Mouse (Mus musculus): ENCODE data around the gene Lasp1. TPM values are rescaled to one million over a fixed set of nuclear protein-coding genes. Genes with fewer than 3 reads are reported as not detected.
A peak's percentile ranks its signal among the peaks of the same experiment; 100 is the strongest.

Lasp1 gene
- 77.6 and 94.6 TPM in 2 replicates for polyA plus RNA-seq (2014; fragmentation: Nextera tagmentation; extraction: Ambion mirVana)

- H3K4me2 ChIP-seq (ENCODE audit: low read length), result peak within 1 kb of the TSS; percentile 88
- H3K36me3 ChIP-seq (ENCODE audit: control insufficient read depth, insufficient read depth, low read length), result no peaks in the 10 kb centered on the region
- H3K4me1 ChIP-seq (ENCODE audit: control insufficient read depth, insufficient read depth, low read length), result peaks cover 18% of the 10 kb centered on the region
- H3K4me3 ChIP-seq (ENCODE audit: low read depth, low read length), result peak within 1 kb of the TSS; percentile 98
- peak within 1 kb of the TSS; percentile 96 for H3K9ac ChIP-seq (ENCODE audit: low read length)
- ATAC-seq, result peak; percentile 68
- WGBS, result under 1% methylated on average over 11 of the region's 11 CpGs
- H3K27me3 ChIP-seq (replicated peaks; ENCODE audit: control insufficient read depth, insufficient read depth, low read length), result no peaks in the 10 kb centered on the region
- H3K27ac ChIP-seq (ENCODE audit: low read depth, low read length), result peak within 1 kb of the TSS; percentile 95
- peak; percentile 88 for DNase-seq (ENCODE audit: low spot score)
- no peaks in the 10 kb centered on the region for H3K9me3 ChIP-seq (replicated peaks; ENCODE audit: control insufficient read depth, low read length)
Observed at GRCm38 (mm10) chr11:97798782-97799145, at the start of gene Lasp1. TSS of gene Lasp1 (plus strand) at chr11:97799000.

DNA sequence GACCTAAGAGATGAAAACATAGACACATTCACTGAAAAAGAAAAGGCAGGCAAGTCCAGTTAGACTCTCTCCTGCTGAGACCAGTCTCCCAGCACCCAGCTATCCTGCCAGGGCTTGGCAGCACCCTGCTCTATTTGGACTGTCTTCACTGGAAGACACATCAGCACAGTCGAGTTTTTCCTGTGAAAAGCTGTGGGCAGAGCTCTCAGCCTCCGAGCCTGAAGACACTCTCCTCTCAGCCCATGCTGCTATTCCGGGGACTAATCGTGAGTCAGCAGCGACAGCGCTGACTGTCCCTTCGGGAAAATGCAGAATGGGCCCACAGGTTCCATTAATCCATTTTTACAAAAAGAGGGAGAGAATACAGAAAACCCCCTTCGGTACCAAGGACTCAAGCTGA, 45.5 kb upstream of the Lasp1 start:
- Histone ChIP-seq H3K9me3 (replicated peaks; ENCODE audit: control insufficient read depth, low read length) (no peaks in the 10 kb centered on the region), H3K4me2 (ENCODE audit: low read length) (no peak overlapping the region), H3K9ac (ENCODE audit: low read length) (no peak overlapping the region), H3K4me1 (ENCODE audit: control insufficient read depth, insufficient read depth, low read length) (no peaks in the 10 kb centered on the region), H3K4me3 (ENCODE audit: low read depth, low read length) (no peak overlapping the region), H3K27ac (ENCODE audit: low read depth, low read length) (no peak overlapping the region), H3K36me3 (ENCODE audit: control insufficient read depth, insufficient read depth, low read length) (peaks cover 87% of the 10 kb centered on the region), H3K27me3 (replicated peaks; ENCODE audit: control insufficient read depth, insufficient read depth, low read length) (no peaks in the 10 kb centered on the region)
- WGBS, result 96% methylated on average over 8 of the region's 8 CpGs
- ATAC-seq (no peak), DNase-seq (ENCODE audit: low spot score) (no peak)

DNA sequence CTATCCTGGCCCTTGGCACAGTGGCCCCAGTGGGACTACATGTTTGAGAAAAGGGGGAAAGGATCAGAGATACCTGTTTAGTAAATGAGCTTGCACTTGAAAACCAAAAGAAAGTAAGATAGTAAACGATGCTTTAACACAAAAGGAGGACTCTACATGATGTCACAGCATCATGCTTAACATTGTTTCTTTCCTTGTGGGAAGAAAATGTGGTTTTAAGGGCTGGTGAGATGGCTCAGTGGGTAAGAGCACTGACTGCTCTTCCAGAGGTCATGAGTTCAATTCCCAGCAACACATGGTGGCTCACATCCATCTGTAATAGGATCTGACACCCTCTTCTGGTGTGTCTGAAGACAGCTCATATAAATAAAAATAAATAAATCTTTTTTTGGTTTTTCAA, 40.7 kb upstream of the Lasp1 start:
- Histone ChIP-seq H3K9me3 (replicated peaks; ENCODE audit: control insufficient read depth, low read length) (no peaks in the 10 kb centered on the region), H3K27me3 (replicated peaks; ENCODE audit: control insufficient read depth, insufficient read depth, low read length) (no peaks in the 10 kb centered on the region), H3K4me1 (ENCODE audit: control insufficient read depth, insufficient read depth, low read length) (no peaks in the 10 kb centered on the region), H3K9ac (ENCODE audit: low read length) (no peak overlapping the region), H3K36me3 (ENCODE audit: control insufficient read depth, insufficient read depth, low read length) (peaks cover 82% of the 10 kb centered on the region), H3K4me3 (ENCODE audit: low read depth, low read length) (no peak overlapping the region), H3K4me2 (ENCODE audit: low read length) (no peak overlapping the region), H3K27ac (ENCODE audit: low read depth, low read length) (no peak overlapping the region)
- WGBS, result 95% methylated on average over 1 of the region's 1 CpGs
- DNase-seq (ENCODE audit: low spot score) (no peak), ATAC-seq (no peak)

DNA sequence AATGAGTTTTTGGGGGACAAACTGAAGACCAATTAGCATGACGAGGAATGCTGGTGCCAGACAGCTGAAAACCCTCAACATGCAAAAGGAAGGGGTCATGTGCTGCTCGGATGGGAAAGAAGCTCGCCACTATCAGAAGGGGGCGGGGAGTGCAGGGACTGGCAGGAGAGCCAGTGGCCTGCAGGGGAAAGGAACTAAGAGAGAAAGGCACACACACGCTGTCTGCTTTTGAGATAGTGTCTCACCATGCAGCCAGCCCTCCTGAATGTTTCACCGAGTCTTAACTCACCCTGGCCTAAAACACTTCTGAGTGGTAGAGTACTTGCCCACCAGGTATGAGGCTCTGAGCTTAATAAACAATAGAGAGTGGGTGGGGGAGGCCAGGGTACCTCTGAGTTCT, 39.9 kb upstream of the Lasp1 start:
- Histone ChIP-seq H3K27me3 (replicated peaks; ENCODE audit: control insufficient read depth, insufficient read depth, low read length) (no peaks in the 10 kb centered on the region), H3K36me3 (ENCODE audit: control insufficient read depth, insufficient read depth, low read length) (peaks cover 78% of the 10 kb centered on the region), H3K9me3 (replicated peaks; ENCODE audit: control insufficient read depth, low read length) (no peaks in the 10 kb centered on the region), H3K4me1 (ENCODE audit: control insufficient read depth, insufficient read depth, low read length) (no peaks in the 10 kb centered on the region), H3K4me2 (ENCODE audit: low read length) (no peak overlapping the region), H3K4me3 (ENCODE audit: low read depth, low read length) (no peak overlapping the region), H3K9ac (ENCODE audit: low read length) (no peak overlapping the region), H3K27ac (ENCODE audit: low read depth, low read length) (no peak overlapping the region)
- ATAC-seq (no peak), DNase-seq (ENCODE audit: low spot score) (no peak)
- 82% methylated on average over 6 of the region's 6 CpGs for WGBS

DNA sequence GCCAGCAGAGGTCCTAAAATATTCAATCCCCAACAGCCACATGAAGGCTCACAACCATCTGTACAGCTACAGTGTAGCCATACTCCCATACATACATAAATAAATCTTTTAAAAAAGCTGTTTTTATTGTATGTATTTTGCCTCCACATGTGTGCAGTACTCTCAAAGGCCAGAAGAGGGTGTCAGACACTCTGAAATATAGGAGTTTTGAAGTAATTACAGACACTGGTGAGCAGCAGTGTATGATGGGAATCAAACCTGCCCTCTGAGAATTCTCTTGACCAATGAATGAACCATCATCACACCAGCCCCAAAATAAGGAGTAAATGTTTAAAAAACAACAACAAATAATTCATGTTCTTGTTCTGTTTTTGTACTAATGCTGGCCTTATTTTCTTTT, 37.2 kb upstream of the Lasp1 start:
- Histone ChIP-seq H3K9ac (ENCODE audit: low read length) (no peak overlapping the region), H3K9me3 (replicated peaks; ENCODE audit: control insufficient read depth, low read length) (no peaks in the 10 kb centered on the region), H3K27ac (ENCODE audit: low read depth, low read length) (no peak overlapping the region), H3K4me2 (ENCODE audit: low read length) (no peak overlapping the region), H3K4me3 (ENCODE audit: low read depth, low read length) (no peak overlapping the region), H3K4me1 (ENCODE audit: control insufficient read depth, insufficient read depth, low read length) (peaks cover 9% of the 10 kb centered on the region), H3K36me3 (ENCODE audit: control insufficient read depth, insufficient read depth, low read length) (peaks cover 59% of the 10 kb centered on the region), H3K27me3 (replicated peaks; ENCODE audit: control insufficient read depth, insufficient read depth, low read length) (no peaks in the 10 kb centered on the region)
- DNase-seq (ENCODE audit: low spot score) (no peak), ATAC-seq (no peak)

DNA sequence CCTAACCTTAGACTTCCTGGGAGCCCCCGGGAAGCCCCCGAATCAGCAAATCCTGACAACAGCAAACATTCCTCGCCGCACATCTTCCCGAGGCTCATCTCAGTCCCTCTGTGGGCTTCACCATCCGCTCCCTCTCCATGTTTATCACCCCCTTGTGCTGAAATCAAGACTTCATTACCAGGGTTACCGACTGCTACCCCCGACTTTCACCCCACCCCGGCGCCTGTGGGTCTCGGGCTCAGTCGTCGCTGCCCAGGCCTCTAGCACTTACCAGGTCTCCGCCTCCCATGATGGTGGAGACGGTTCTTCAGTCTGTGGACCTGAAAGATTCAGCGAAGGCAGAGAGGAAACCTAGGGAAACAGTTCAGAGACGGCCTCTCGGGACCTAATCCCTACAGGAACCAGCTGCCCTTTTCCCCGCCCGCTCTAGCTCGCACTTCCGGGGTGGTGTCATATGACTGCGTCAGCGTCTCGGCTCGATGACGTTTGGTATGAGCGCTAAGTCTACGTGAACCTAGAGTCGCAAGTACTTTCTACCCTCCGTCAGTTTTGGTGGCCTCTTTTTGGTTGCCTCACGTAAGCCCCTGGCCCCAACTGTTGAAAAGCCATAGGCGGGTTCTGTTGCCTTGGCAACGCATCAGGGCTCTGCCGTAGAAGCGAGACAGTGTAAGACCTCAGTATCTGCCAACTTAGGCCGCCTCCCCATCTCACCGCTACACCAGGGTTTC, 32.5 kb upstream of the Lasp1 start, which contains the start of gene Cwc25:
Gene Cwc25 (minus strand): TSS at position 403 of the 728 bp plus-strand sequence.
- peak within 1 kb of the TSS; percentile 84 for H3K9ac ChIP-seq (ENCODE audit: low read length)
- H3K27me3 ChIP-seq (replicated peaks; ENCODE audit: control insufficient read depth, insufficient read depth, low read length), result no peaks in the 10 kb centered on the region
- peak; percentile 98 for DNase-seq (ENCODE audit: low spot score)
- H3K4me2 ChIP-seq (ENCODE audit: low read length), result peak within 1 kb of the TSS; percentile 84
- peaks cover 9% of the 10 kb centered on the region for H3K4me1 ChIP-seq (ENCODE audit: control insufficient read depth, insufficient read depth, low read length)
- H3K4me3 ChIP-seq (ENCODE audit: low read depth, low read length), result peak within 1 kb of the TSS; percentile 61
- H3K27ac ChIP-seq (ENCODE audit: low read depth, low read length), result peak within 1 kb of the TSS; percentile 88
- no peaks in the 10 kb centered on the region for H3K9me3 ChIP-seq (replicated peaks; ENCODE audit: control insufficient read depth, low read length)
- WGBS, result 1% methylated on average over 38 of the region's 38 CpGs
- ATAC-seq, result peak; percentile 96
- H3K36me3 ChIP-seq (ENCODE audit: control insufficient read depth, insufficient read depth, low read length), result peaks cover 26% of the 10 kb centered on the region

DNA sequence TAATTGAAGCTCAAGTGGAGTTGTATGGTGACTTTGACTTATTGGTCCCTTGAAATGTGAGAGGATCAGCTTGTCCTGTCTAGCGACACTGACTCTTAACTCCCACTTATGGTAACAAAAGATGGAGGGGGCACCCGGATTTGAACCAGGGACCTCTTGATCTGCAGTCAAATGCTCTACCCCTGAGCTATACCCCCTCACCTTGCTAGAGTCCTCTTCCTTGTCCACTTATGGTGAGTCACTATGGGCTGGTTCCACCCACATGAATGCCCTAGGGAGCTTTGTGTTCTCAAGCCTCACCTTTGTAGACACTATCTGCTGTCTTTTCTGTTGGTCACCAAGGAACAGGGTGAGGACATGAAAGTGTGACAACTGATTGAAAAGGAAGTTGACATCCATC, 29.1 kb upstream of the Lasp1 start:
- no peaks in the 10 kb centered on the region for H3K27me3 ChIP-seq (replicated peaks; ENCODE audit: control insufficient read depth, insufficient read depth, low read length)
- no peak for DNase-seq (ENCODE audit: low spot score)
- H3K9me3 ChIP-seq (replicated peaks; ENCODE audit: control insufficient read depth, low read length), result no peaks in the 10 kb centered on the region
- no peak overlapping the region for H3K4me3 ChIP-seq (ENCODE audit: low read depth, low read length)
- H3K4me2 ChIP-seq (ENCODE audit: low read length), result no peak overlapping the region
- WGBS, result 36% methylated on average over 2 of the region's 2 CpGs
- ATAC-seq, result no peak
- H3K4me1 ChIP-seq (ENCODE audit: control insufficient read depth, insufficient read depth, low read length), result peaks cover 9% of the 10 kb centered on the region
- no peak overlapping the region for H3K9ac ChIP-seq (ENCODE audit: low read length)
- H3K36me3 ChIP-seq (ENCODE audit: control insufficient read depth, insufficient read depth, low read length), result peaks cover 2% of the 10 kb centered on the region; the same call in 1 of the 2 replicates
- no peak overlapping the region for H3K27ac ChIP-seq (ENCODE audit: low read depth, low read length)

DNA sequence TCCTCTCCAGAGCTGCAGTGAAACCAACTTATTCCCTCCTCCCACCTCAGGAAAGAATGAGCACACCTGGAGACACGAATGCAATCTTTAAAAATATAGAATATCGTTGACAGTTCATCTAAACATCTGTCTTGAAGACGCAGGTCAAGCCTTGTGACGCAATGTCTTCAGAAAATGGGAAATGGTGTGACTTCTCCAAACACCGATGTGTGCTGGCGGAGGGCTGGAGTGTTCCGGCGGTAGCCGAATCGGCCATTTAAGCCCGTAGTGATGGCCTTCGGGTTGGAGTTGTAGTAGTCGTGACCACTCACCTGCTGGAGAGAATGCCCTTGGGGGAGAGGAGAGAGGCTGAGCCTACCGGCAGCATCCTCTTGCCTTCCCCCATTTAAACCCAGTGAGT, 27.4 kb upstream of the Lasp1 start:
- DNase-seq (ENCODE audit: low spot score) (no peak), ATAC-seq (no peak)
- Histone ChIP-seq H3K36me3 (ENCODE audit: control insufficient read depth, insufficient read depth, low read length) (peaks cover 18% of the 10 kb centered on the region), H3K4me1 (ENCODE audit: control insufficient read depth, insufficient read depth, low read length) (no peaks in the 10 kb centered on the region), H3K4me2 (ENCODE audit: low read length) (no peak overlapping the region), H3K9ac (ENCODE audit: low read length) (no peak overlapping the region), H3K4me3 (ENCODE audit: low read depth, low read length) (no peak overlapping the region), H3K27me3 (replicated peaks; ENCODE audit: control insufficient read depth, insufficient read depth, low read length) (no peaks in the 10 kb centered on the region), H3K9me3 (replicated peaks; ENCODE audit: control insufficient read depth, low read length) (no peaks in the 10 kb centered on the region), H3K27ac (ENCODE audit: low read depth, low read length) (no peak overlapping the region)
- 78% methylated on average over 14 of the region's 14 CpGs for WGBS

- Histone ChIP-seq H3K9ac (ENCODE audit: low read length) (no peak overlapping the region), H3K9me3 (replicated peaks; ENCODE audit: control insufficient read depth, low read length) (no peaks in the 10 kb centered on the region), H3K27me3 (replicated peaks; ENCODE audit: control insufficient read depth, insufficient read depth, low read length) (no peaks in the 10 kb centered on the region), H3K4me2 (ENCODE audit: low read length) (no peak overlapping the region), H3K36me3 (ENCODE audit: control insufficient read depth, insufficient read depth, low read length) (peaks cover 54% of the 10 kb centered on the region), H3K4me1 (ENCODE audit: control insufficient read depth, insufficient read depth, low read length) (peaks cover under 1% of the 10 kb centered on the region; the same call in 1 of the 2 replicates), H3K27ac (ENCODE audit: low read depth, low read length) (no peak overlapping the region; the same call in 1 of the 2 replicates), H3K4me3 (ENCODE audit: low read depth, low read length) (no peak overlapping the region)
- no peak for DNase-seq (ENCODE audit: low spot score)
- 82% methylated on average over 13 of the region's 13 CpGs for WGBS
- no peak for ATAC-seq
Observed at GRCm38 (mm10) chr11:97775186-97775585, 23.6 kb upstream of the Lasp1 start.

All from forebrain, embryonic 14.5 days (tissue).